Mouse (Mus musculus) brown adipose tissue, adult 24 weeks (tissue): ENCODE results near the gene Rack1. TPM values are rescaled to one million over a fixed set of nuclear protein-coding genes. Genes with fewer than 3 reads are reported as not detected.

ENCODE experiments used
- H3K27ac ChIP-seq: fragments of 200-500 bp; replicated peaks from 2 replicates; pipeline ENCODE4 v1.5.1; 2012; ENCODE audit warnings: low read depth, mild to moderate bottlenecking, low read length
- H3K4me1 ChIP-seq: fragments of 200-500 bp; 2 replicates; pipeline ENCODE4 v1.6.1; 2012; ENCODE audit warnings: low read length, mixed read lengths; ENCODE audit not compliant: control insufficient read depth, insufficient read depth, insufficient read length
- H3K4me3 ChIP-seq: fragments of 200-500 bp; 2 replicates; pipeline ENCODE4 v1.5.1; 2012; ENCODE audit warnings: low read depth, mild to moderate bottlenecking, low read length, moderate library complexity; ENCODE audit not compliant: insufficient read depth
- polyA plus RNA-seq: library from polyadenylated mRNA; stranded (reverse); fragments of >200 nt; gene quantifications from 2 replicates; pipeline ENCODE4 v1.2.4, GENCODE M21; 2012; ENCODE audit not compliant: missing spikeins, insufficient read depth, insufficient read length

Gene Rack1
- polyA plus RNA-seq, 1 experiment: 405 TPM

DNA sequence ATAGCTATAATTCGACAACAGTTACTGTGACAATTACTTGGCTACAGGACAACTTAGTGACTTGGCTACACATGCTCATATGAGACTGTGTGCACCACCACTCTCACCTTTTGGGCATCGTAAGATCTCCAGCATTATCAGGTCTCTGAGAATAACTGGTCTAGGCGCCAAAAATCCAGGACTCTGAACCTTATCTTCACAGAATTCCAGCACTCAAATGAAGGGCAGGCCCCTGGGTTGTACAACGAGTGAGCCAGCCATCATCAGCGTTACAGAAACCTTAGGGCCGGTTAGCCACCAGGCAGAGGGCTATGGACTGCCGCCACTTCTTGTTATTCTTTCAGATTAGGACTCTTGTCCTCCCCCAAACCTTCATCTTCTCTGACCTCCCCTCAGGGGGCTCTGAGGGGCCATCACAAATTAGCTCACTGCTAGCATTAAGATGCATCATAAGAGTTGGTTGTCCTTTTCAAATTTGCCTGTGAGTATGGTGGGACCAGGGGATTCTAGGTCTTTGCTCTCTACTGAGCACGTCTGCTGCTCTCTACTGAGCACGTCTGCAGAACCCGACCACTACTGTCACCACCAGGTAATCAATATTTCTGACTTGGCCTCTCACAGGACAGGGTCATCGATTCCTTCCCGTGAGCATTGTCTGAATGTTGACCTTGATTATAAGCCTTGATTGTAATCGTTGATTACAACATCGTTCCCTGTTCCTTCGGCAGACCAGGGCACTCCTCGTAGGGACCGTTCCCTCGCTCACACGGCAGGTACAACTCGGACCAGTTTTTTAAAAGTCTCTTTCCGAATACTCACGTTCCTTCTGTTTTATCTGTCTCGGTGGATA is 52.7 kb downstream of the Rack1 start:
- peak overlapping the region; percentile 82 for H3K4me3 ChIP-seq
- 0 out of 2 replicates have a peak, but pooled peaks cover 5% of the 10 kb centered on the region for H3K4me1 ChIP-seq
- H3K27ac ChIP-seq: no peak overlapping the region

DNA sequence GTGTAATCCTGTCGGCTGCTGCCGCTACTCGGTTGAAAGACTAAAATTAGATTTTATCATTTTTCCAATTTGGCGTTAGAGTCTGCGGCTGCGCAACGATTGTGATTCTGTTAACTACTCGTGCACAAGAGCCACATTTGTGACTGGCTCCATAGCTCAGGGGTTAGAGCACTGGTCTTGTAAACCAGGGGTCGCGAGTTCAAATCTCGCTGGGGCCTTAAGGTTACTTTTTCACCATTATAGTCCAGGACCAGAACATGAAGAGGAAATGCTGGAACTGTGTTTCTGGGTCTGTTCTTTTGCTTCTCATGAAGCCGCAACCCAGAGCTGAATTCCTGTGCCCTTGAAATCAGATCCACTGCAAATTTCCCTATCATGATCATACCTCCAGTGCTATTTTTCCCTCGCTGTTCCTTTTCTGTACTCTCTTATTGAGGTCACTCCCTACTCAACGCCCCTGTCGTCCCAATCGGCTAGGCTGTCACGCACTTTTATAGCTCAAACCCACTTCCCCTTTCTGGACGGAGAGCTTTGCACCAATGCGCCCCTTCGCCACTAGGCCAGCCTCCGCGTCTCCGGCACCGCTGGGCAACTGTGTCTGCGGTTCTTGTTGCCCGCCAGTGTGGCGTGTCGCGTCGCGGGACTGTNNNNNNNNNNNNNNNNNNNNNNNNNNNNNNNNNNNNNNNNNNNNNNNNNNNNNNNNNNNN is 53.5 kb downstream of the Rack1 start:
- Histone ChIP-seq H3K27ac (peak overlapping the region; percentile 48), H3K4me3 (peak overlapping the region; percentile 82), H3K4me1 (0 out of 2 replicates have a peak, but pooled peaks cover 5% of the 10 kb centered on the region)

Other genes starting within 250 kb of the Rack1 start
- 14.0 and 15.5 TPM in 2 replicates for gene Trim41, start 17.0 kb downstream of the Rack1 start, polyA plus RNA-seq
- gene Trim7, start 25.8 kb downstream of the Rack1 start, polyA plus RNA-seq: 1.4 and 1.5 TPM in 2 replicates
- 14.6 and 26.0 TPM in 2 replicates for gene Gm12184, start 26.3 kb downstream of the Rack1 start, polyA plus RNA-seq
- 9.2 and 11.6 TPM in 2 replicates for gene Irgm1, start 71.4 kb downstream of the Rack1 start, polyA plus RNA-seq
- not detected in 2 replicates for gene Gm5431, start 101.9 kb downstream of the Rack1 start, polyA plus RNA-seq
- gene Psme2b, start 145.9 kb downstream of the Rack1 start, polyA plus RNA-seq: 4.5 and 23.2 TPM in 2 replicates
- gene Olfr56, start 178.6 kb downstream of the Rack1 start, polyA plus RNA-seq: not detected in 2 replicates
- gene 9930111J21Rik1, start 179.1 kb downstream of the Rack1 start, polyA plus RNA-seq: 1.2 TPM in 1 of 2 replicates, not detected in the other
- not detected in 2 replicates for gene Gm12185, start 191.9 kb downstream of the Rack1 start, polyA plus RNA-seq
- gene Tgtp1, start 193.8 kb downstream of the Rack1 start, polyA plus RNA-seq: 7.6 and 16.9 TPM in 2 replicates